Mouse (Mus musculus) retina, postnatal 7 days (tissue): ENCODE measurements at regions not wholly inside any gene's neighbourhood (a gene's known extent, or its start where the extent isn't known, plus 50 kb on each side); places are given as distances from the start of the nearest gene placed in this dataset.

Source experiments
- DNase-seq: peaks from one replicate; pipeline ENCODE4 v3.0.0-alpha.2; 2012; ENCODE audit warnings: low read depth, low spot score

DNA sequence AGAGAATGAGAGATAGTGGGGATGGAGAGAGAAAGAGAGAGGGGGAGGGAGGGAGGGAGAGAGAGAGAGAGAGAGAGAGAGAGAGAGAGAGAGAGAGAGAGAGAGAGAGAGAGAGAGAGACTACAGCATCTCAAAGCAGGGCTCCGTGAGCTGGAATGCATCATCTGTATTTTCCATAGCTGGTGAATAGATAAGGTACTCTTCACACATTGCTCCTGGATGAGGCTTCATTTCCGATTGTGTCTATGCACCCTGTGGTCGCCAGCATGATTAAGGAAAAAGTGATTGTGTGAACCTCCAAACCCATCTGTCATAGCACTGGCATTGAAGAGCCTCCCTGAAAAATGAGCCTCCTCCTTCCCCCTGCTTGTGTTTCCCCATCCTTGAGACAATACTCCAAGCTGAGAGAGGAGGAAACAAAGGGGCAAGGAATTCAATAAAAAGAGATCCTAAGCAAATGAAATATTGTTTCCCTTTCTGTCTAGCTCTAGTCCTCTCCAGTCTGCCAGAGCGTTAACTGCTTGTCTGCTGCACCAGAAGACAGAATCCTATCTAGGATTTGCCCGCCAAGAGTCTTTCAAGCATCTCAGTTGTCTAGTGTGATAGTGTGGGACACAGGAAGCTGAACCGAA, 130.4 kb upstream of the Spats2l start:
- DNase-seq, result no peak

DNA sequence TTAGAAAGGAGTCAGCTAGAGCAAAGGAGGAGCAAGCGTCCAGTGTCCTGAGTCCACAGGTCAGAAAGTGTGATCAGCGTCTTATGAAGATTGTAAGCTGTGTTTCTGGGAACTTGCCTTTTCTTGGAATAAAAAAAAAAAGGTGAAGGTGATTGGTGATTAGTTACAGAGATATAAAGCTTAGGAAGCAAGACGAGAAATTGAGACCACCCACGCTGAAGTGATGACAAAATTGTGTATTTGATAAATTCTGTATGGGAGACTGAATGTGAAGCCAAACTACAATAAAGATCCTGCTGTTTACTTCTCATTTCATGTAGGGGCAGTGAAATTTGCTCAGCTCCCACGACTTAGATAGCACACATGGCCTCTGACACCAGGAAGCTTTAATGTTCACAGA, 109.0 kb upstream of the Spats2l start:
- no peak for DNase-seq

DNA sequence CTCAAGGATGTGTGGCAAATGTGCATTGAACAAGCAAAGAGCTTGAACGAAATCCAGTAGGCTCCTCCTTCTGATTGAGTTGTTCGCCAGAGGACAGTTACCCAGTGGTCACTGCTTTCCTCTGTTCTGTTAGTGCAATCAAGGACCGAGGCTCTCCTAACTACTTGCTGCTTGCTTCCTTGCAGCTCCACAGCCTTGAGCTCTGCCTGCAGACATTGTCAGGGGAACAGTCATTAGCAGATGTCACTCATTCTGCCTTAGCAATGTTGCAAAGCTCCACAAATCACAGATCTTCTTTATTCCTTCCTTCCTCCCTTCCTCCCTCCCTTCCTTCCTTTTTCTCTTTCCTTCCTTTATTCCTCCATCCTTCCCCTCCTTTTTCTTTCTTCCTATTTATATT, 108.2 kb upstream of the Spats2l start:
- DNase-seq, result no peak

DNA sequence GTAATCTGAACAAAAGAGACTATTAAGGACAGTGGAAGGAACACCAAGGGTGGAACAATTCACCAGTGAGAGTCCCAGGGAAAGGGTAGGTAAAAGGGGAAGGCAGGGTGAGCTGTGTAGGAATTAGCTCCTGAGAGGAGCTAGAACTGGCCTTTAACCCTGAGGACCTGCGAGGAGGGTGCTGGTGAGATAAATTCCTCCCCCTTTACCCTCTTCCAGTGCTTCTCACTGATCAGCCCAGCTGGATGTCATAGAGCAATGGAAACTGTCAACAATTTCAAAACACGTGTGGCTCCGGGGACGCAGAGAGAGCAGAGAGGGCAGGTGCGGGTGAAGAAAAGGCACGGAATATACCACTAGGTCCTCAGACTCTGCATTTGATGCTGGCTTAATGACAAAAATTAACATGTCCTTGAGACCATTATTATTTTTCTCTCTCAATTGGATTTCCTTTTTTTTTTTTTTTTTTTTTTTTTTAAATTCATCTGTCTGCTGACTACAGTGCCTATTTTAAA, 107.7 kb upstream of the Spats2l start:
- no peak for DNase-seq

DNA sequence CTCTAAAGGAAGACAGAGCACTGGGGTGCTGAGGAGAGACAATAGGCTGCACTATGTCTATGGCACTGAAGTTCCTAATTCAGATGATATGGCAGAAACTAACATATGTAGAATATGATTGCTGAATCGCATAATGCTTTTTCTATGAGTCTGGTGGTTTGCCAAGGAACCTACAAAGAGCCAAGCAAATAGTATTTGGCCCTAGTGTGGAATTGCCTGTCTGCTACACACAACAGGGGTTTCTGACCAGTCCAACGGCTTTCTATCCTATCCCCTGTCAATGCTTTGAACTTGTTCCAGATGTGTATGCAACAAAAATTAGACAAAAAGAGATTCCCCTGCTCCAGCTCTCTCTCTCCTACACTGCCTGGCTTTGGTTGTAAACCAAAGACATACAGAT, 100.5 kb upstream of the Spats2l start:
- DNase-seq, result no peak

DNA sequence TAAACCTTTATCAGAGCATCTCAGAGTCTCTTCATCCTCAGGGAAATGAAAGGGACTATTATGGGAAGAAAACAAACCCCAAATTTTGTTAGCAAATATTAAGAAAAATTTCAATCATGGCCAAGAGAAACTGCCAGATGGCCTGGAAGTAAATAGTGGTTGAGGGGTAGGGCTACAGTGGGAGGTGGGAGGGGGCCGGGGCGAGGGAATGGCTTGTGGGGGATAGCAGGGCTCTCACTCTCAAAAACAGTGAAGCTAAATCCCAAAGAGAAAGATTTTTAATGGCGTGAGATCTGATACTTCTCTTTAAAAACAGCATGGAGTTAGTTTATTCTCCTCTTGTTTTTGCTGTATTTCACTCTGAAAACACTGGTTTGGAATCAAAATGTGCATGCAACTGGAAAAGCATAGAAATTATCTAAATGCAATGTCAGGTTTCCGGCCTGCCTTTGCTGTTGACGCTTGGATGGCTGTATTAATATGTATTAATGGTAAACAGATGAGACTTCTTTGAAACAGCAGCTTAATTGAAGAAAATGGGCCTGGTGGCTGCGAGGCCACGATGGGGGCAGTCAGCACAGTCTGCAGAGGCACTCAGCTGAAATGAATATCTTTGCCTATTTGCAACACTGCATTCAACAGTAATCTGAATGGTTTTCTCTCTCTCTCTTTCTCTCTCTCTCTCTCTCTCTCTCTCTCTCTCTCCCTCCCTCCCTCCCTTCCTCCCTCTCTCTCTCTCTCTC, 99.8 kb upstream of the Spats2l start:
- DNase-seq, result no peak

DNA sequence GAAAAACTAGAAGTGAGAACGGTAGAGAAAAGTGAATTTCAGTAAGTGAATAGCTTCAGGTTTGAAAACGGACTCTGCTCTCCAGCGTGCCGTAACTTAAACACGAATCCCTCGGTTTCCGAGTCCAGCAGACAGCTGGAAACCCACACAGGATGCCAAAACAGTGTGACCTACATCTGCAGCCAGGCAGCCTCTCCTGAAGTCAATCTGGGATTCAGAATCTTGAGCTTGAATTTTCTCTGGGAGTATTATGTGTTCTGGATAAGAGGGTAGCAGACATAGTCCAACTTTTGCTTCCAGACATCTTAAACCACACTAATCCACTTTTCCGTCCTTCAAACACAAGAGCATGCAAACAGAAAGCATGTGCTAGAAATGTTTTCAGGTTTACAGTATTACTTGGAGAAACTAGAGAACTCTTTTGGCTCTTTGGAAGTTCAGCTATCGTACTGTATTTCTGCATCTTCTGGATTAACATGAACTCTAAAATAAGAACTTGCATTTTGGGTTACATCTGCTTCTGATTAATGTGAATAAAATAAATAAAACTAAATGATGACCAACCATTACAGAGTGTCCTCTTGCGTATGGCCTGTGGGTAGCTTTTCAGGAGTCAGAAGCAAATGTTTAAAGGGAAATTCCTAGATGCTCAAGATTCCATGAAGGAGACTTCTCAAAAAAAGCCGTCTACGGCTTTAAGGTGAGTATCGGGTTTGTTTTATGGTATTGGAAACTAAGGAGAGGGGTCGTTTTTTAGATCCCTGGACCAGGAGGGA, 89.4 kb upstream of the Spats2l start:
- DNase-seq, result no peak

DNA sequence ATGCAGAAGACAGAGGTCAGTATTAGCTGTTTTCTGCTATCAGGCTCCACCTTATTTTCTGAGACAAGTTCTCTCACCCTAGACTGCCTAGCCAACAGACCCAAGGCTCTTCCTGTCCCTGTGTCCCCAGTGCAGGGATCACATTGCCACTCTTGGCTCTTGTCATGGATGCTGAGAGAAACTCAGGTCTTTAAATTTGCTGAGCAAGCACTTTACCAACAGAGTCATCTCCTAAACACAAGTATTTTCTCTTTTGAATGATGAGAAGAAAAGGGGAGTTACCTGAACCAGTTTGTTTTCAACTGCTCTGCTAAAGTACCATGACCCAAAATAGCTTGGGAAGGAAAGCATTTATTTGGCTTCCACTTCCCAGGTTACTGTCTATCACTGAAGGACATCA, 84.7 kb upstream of the Spats2l start:
- DNase-seq, result no peak

DNA sequence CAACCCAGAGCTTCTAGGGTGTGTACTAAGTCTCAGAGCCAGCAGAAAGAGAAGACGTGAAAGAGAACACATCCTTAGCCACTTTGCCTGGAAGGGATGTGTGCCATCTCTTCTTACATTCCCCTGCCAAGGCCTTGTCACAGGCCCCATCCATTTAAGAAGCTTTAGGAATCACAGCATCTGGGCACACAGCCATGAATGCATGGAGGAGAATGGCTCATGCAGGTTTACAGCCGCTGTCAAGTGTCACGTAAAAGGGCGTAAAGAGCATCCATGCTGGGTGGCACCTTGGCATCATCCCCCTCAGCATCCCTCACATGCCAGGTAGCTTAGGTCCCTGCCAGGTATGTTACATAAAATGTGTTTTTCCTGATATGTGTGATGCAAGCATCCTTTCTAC, 66.1 kb upstream of the Spats2l start:
- DNase-seq, result no peak

DNA sequence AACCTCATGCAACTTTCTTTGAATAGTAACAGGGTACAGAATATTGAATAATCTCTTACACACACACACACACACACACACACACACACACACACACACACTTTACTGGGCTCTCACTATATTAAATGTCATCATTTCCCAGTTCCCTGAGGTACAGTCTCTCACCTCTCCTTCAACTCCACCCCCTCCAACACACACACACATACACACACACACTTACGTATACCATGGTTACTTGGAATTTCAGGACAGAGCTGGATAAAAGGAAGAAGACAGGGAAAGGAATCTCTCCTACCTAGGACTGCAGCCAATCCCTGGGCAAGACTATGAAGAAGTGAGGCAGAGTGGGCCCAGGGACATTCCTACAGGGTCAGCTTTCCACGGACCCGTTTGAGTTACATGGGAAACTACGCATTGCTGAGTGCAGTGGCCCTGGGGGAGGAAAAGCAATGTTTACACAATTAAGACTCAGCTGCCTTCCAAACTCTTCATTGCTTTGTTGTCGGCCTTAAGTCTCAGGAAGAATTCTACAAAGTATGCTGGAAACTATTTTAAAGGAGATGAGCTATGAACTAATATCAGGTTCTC, 61.0 kb upstream of the Spats2l start:
- DNase-seq, result no peak

DNA sequence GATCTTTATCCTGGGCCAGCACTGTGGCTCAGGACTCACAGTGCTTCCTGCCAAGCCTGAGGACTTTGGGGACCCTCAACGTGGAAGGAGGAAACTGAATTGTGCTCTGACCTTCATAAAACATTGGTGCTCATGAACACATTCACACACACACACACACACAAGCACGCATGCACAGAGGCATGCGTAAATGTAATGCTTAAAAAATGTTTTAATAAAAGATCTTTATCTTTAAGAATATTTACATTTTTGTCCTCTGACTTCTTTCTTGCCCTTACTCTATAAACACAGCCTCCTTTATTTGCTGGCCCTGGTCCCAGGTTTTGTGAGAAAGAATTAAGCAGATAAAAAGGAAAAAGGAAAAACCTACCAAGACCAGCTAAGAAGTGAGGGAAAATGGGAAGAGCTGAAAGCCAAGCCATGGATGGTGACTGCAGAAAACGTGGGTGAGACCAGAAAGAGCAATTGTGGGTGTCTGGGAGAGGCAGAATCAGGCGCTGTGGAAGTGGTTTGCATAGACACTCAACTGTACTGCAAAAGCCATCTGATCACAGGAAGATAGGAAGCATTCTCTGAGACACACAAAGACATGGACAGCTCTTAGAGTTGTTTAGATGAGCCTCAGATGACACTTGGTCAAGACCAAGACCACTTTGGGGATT, 56.7 kb upstream of the Spats2l start:
- no peak for DNase-seq

DNA sequence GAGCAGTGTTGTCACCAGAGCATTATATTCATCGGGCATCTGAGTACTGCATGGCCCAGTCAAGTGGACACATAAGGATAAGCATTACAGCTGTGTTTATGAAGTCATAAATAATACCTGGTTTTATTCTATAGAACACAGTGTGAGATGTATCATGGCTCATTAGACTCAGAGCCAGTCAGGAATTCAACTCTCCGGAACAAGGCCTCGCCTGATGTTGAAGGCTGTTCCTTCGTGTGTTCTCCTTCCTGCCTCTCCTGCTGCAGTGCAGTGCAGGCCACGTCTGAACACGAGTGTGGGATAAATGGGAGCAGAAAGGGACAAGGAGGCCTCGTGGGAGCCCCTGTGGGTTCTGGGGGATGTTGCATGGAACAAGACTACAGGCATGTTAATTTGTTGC, 55.6 kb upstream of the Spats2l start:
- DNase-seq, result no peak
